Mouse (Mus musculus) naive thymus-derived CD4-positive, alpha-beta T cell, adult 2 months (primary cell): ENCODE data around the gene Cda.

Experiments used
- DNase-seq: peaks from one replicate; pipeline ENCODE4 v3.0.0-alpha.2; 2011; ENCODE audit warnings: low read depth

Cda gene

GRCm38 (mm10) chr4:138307025-138307424 lies 60.8 kb downstream of the Cda start:
- no peak for DNase-seq

DNA sequence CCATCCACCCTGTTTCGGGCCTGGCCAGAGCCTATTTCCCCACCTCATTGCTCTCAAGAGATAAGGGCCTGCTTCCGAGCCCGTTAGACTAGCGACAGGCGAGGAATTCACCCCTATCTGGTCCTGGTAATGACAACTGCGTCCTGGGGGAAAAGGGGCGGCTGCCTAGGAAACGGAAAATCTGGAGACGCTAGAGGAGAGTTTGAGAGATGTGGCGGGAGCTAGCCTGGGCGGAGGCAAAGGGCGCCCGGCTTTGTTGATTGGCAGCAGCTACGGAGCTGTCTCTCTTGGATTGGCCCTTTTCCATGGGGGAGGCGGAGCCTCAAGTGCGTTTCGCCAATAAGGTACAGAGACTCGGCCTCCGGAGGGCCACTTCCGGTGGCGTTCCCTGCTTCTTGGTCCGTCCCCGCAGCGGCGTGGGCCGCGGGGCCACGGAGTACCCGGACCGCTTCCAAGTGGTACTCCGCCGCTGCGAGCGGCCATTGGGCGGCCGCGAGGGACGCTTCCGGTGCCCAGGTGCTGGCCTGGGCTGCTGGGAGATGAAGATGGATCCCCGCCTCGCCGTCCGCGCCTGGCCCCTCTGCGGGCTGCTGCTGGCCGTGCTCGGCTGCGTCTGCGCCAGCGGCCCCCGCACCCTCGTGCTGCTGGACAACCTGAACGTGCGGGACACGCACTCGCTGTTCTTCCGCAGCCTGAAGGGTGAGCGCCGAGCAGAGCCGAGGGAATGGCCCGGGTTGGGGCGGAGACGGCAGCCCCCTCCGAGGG lies 63.3 kb downstream of the Cda start, which contains the start of gene Ddost:
Ddost (plus strand) TSS at position 391 of the 765 bp plus-strand sequence.
- DNase-seq: peak; percentile 98

- no peak for DNase-seq
These were observed 64.0 kb downstream of the Cda start for GRCm38 (mm10) chr4:138303742-138304141.

GRCm38 (mm10) chr4:138303011-138303410 lies 64.8 kb downstream of the Cda start:
- DNase-seq: no peak

DNA sequence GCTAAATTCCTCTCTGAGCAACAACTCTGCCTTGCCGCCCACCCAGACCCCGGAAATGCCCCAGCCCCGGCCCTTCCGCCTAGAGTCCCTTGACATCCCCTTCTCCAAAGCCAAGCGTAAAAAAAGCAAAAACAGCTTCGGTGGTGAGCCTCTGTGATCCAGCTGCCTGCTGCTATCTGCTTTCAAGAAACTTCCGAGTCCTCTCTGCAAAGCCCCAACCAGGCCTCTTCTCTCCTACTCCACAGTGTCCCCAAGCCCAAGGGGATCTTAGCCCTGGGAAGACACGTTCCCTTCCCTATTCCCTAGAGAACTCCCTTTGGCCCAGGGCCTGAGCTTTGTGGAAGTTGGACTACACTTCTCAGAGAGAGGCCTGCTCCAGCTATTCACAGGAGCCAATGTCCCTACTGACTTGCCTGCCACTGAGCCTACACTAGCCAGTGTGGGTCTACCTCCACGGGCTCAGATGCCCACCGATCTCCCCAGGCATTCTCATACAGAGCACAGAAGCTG lies 66.5 kb downstream of the Cda start:
- no peak for DNase-seq

DNA sequence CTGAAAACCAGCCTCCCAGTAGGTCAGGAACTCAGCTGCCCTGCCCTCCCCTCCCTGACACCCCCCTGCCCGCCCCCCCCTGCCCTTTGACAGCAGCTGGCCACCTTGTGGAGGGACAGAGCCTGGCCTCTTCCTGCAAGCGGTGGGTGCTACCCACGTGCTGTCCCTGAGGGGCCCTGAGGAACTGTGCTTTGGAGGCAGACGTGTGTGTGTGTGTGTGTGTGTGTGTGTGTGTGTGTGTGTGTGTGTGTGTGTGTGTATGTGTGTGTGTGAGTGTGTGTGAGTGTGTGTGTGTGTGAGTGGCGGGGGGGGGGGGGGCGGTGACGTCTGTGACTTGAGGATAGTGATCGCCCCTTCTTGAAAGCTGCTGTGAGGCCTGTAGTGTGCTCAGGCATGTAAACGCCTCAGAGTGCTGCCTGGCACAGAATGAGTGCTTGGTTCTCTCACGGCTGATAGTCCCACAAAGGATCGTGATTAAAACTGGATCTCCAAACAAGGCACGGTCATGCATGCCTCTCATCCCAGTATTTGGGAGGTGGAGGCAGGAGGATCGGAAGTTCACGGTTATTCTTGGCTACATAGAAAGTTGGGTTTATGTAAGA lies 73.7 kb downstream of the Cda start:
- no peak for DNase-seq

DNA sequence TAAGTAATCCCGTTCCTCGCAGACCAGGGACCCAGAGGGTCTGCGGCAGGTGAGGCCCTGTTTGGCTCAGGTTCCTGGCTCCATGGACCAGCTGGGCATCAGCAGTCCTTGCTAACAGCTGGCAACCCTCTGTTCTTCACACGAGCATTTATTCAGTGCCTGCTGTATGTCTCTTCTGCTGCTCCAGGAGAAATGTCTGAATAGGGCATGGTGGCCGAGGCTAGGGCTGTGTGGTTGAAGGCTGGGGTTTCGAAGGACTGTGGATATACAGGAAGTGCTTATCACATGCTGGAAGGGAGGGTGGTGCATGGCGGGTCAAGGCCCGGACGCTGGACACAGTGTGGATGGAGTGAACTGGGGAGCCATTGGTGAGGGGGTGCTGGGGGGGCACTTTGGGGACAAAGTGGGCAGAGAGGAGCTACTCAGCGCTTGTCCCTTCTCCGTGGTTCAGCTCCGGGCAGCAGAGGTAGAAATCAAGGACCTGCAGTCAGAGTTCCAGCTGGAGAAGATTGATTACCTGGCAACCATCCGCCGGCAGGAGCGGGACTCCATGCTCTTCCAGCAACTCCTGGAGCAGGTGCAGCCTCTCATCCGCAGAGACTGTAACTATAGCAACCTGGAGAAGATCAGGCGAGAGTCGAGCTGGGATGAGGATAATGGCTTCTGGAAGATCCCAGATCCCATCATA lies 74.4 kb downstream of the Cda start:
- DNase-seq: no peak

DNA sequence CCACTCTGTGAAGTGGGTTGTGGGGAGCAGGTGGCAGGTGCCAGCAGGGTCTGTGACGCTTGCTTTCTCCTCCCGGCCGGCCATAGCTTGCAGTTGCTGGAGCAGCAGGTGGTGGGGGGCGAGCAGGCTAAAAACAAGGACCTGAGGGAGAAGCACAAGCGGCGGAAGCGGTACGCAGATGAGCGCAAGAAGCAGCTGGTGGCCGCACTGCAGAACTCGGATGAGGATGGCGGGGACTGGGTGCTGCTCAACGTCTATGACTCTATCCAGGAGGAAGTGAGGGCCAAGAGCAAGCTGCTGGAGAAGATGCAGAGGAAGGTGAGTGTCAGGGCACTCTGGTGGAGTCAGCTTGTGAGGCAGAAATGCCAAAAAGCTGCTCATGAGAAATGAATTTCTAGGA lies 75.8 kb downstream of the Cda start:
- DNase-seq: no peak

- DNase-seq: no peak
These were observed 79.1 kb downstream of the Cda start for GRCm38 (mm10) chr4:138288691-138289090.
